Mouse (Mus musculus): ENCODE data around the gene Zmym6.
"Not testable (repeated sequence)": the region's sequence is repeated elsewhere in the genome, so short reads cannot be mapped to it uniquely, and the experiment has no call there.

The Zmym6 gene

GRCm38 (mm10) chr4:127083131-127083530 is 5.9 kb downstream of the Zmym6 start:
- Histone ChIP-seq H3K36me3 (ENCODE audit: control insufficient read depth, insufficient read depth, low read length, poor library complexity, severe bottlenecking) (0 out of 2 replicates have a peak, but pooled peaks cover 1% of the 10 kb centered on the region), H3K27me3 (ENCODE audit: control insufficient read depth, insufficient read depth, low read length, poor library complexity, severe bottlenecking) (peaks cover 2% of the 10 kb centered on the region; the same call in 1 of the 2 replicates)
- no peak for DNase-seq (ENCODE audit: low read depth, low spot score)

GRCm38 (mm10) chr4:127085761-127086160 is 8.6 kb downstream of the Zmym6 start:
- Histone ChIP-seq H3K27me3 (ENCODE audit: control insufficient read depth, insufficient read depth, low read length, poor library complexity, severe bottlenecking) (no peaks in the 10 kb centered on the region), H3K36me3 (ENCODE audit: control insufficient read depth, insufficient read depth, low read length, poor library complexity, severe bottlenecking) (peaks cover 3% of the 10 kb centered on the region; the same call in 1 of the 2 replicates)
- DNase-seq (ENCODE audit: low read depth, low spot score), result no peak

- no peaks in the 10 kb centered on the region for H3K27me3 ChIP-seq (ENCODE audit: control insufficient read depth, insufficient read depth, low read length, poor library complexity, severe bottlenecking)
- no peak for DNase-seq (ENCODE audit: low read depth, low spot score)
- peaks cover 7% of the 10 kb centered on the region for H3K36me3 ChIP-seq (ENCODE audit: control insufficient read depth, insufficient read depth, low read length, poor library complexity, severe bottlenecking)
Observed at GRCm38 (mm10) chr4:127091188-127091587, 14.0 kb downstream of the Zmym6 start.

DNA sequence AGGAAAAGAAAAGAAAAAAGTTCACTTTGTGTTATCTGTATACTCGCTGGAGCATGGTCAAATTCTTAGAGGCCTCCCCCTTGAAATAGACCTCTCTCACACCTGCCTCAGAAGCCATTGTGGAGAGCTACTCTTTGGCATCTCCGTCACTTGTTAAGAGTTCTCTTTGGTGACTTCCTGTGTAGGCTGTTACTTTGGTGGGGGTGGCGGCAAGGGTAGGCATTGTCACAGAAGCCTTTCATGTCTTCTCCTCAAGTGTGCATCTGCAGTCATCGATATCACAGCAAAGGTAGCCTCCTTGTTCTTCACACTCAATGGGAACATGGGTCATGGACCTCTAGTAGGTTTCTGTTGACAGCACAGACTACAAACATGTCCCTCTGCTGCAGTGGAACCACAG is 17.9 kb downstream of the Zmym6 start:
- no peak for DNase-seq (ENCODE audit: low read depth, low spot score)
- H3K36me3 ChIP-seq (ENCODE audit: control insufficient read depth, insufficient read depth, low read length, poor library complexity, severe bottlenecking), result peaks cover 5% of the 10 kb centered on the region
- H3K27me3 ChIP-seq (ENCODE audit: control insufficient read depth, insufficient read depth, low read length, poor library complexity, severe bottlenecking), result no peaks in the 10 kb centered on the region

DNA sequence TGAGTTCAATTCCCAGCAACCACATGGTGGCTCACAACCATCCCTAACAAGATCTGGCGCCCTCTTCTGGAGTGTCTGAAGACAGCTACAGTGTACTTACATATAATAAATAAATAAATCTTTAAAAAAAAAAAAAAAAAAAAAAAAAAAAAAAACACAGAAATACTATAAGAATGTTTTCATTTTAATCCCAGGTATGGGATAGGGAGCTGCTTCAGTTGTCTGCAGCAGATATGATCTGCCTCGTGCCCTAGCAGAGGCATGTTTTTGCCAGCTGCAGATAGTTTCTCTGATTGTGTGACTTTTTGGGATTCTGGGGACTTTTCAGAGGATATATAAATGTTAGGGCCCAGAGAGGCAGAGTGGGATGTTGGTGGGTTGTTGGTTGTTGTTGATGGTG is 22.4 kb downstream of the Zmym6 start:
- H3K27me3 ChIP-seq (ENCODE audit: control insufficient read depth, insufficient read depth, low read length, poor library complexity, severe bottlenecking); DNase-seq (ENCODE audit: low read depth, low spot score); H3K36me3 ChIP-seq (ENCODE audit: control insufficient read depth, insufficient read depth, low read length, poor library complexity, severe bottlenecking): not testable (repeated sequence)

GRCm38 (mm10) chr4:127107566-127107965 is 30.4 kb downstream of the Zmym6 start:
- Histone ChIP-seq H3K27me3 (ENCODE audit: control insufficient read depth, insufficient read depth, low read length, poor library complexity, severe bottlenecking) (no peaks in the 10 kb centered on the region), H3K36me3 (ENCODE audit: control insufficient read depth, insufficient read depth, low read length, poor library complexity, severe bottlenecking) (peaks cover 1% of the 10 kb centered on the region)
- DNase-seq (ENCODE audit: low read depth, low spot score), result no peak

DNA sequence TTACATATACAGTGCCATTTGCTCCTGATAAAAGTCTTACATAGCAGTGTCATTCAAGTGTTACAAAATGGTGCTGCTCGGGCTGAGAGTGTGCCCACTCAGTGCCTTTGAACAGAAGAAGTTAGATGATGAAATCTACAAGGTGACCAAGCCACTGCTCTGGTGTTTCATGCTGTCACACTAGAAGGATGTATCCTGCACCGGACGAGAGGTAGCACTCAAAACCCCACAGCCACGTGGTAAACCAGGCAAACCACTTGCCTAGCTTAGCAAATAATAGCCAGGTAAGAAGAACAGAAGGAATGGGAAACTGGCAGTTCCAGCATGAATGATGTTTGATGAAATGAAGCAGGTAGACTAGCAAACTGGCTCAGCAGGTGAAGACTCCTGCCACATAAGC is 33.4 kb downstream of the Zmym6 start:
- DNase-seq (ENCODE audit: low read depth, low spot score), result no peak
- H3K36me3 ChIP-seq (ENCODE audit: control insufficient read depth, insufficient read depth, low read length, poor library complexity, severe bottlenecking), result peaks cover 1% of the 10 kb centered on the region; the same call in 1 of the 2 replicates
- H3K27me3 ChIP-seq (ENCODE audit: control insufficient read depth, insufficient read depth, low read length, poor library complexity, severe bottlenecking), result no peaks in the 10 kb centered on the region

DNA sequence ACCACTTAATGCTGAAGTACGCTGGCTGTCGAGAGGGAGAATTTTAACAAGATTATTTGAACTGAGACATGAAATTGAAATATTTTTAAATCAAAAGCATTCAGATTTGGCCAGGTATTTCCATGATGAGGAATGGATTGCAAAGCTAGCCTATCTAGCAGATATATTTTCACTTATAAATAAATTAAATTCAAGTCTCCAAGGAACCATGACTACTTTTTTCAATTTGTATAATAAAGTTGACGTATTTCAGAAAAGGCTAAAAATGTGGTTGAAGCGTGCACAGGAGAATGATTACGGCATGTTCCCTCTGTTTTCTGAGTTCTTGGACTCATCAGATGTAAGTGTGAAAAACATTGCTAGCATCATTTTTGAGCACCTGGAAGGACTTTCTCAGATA is 46.2 kb downstream of the Zmym6 start, which contains the start of gene Tmem35b:
Tmem35b (plus strand) TSS at position 301 of the 400 bp plus-strand sequence.
- no peaks in the 10 kb centered on the region for H3K36me3 ChIP-seq (ENCODE audit: control insufficient read depth, insufficient read depth, low read length, poor library complexity, severe bottlenecking)
- no peaks in the 10 kb centered on the region for H3K27me3 ChIP-seq (ENCODE audit: control insufficient read depth, insufficient read depth, low read length, poor library complexity, severe bottlenecking)
- DNase-seq (ENCODE audit: low read depth, low spot score), result no peak

DNA sequence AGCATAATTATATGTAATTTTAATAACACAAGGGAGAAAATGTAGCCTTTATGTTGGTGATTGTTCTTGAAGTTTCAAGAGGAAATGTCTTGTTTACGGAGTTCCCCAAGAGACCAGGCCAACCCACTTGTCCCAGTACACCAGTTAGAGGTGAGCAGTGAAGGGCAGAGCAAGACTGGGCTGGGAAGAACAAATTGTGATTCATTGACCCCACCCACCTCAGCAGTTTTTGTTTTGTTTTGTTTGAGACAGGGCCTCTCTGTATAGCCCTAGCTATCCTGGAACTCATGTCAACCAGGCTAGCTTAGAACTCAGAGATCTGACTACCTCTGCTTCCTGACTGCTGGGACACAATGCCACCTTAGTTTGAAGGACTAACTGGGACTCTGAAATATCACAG is 47.1 kb downstream of the Zmym6 start:
- no peak for DNase-seq (ENCODE audit: low read depth, low spot score)
- Histone ChIP-seq H3K36me3 (ENCODE audit: control insufficient read depth, insufficient read depth, low read length, poor library complexity, severe bottlenecking) (no peaks in the 10 kb centered on the region), H3K27me3 (ENCODE audit: control insufficient read depth, insufficient read depth, low read length, poor library complexity, severe bottlenecking) (no peaks in the 10 kb centered on the region)

DNA sequence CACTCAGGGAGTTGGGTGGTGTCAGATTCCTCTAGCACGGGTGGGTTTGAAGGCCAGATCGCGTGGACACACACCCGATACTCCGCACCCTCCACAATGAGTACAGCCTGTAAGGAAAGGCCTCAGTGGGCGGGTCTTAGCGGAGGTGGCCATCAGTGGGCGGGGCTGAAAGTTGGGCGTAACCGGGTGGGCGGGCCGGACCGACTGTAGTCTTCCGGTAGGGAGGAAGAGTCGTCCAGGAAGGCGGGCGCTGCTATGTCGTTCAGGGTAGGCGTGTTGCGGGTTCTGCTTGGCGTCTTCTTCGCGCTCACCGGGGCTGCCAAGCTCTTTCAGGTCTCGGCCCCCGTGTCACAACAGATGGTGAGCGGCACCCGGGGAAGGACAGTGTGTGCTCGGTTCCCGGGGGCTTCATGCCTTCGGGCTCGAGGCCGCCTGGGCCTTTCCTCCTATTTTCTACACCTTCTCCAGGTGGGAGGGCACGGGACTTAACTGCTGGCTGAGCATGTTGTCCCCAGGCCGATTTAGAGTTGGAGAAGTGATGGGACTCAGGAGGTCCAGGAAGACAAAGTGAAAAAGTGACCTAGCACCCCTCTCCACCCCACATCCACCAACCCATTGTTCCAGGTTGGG is 48.8 kb downstream of the Zmym6 start:
- DNase-seq (ENCODE audit: low read depth, low spot score), result peak; percentile 91

GRCm38 (mm10) chr4:127134687-127135086 is 57.5 kb downstream of the Zmym6 start:
- Histone ChIP-seq H3K27me3 (ENCODE audit: control insufficient read depth, insufficient read depth, low read length, poor library complexity, severe bottlenecking) (peaks cover 2% of the 10 kb centered on the region; the same call in 1 of the 2 replicates), H3K36me3 (ENCODE audit: control insufficient read depth, insufficient read depth, low read length, poor library complexity, severe bottlenecking) (no peaks in the 10 kb centered on the region)
- no peak for DNase-seq (ENCODE audit: low read depth, low spot score)

More for the DNA sequence above, 48.8 kb downstream of the Zmym6 start:
- H3K36me3 ChIP-seq (ENCODE audit: control insufficient read depth, insufficient read depth, low read length, poor library complexity, severe bottlenecking), result no peaks in the 10 kb centered on the region
- no peaks in the 10 kb centered on the region for H3K27me3 ChIP-seq (ENCODE audit: control insufficient read depth, insufficient read depth, low read length, poor library complexity, severe bottlenecking)

DNA sequence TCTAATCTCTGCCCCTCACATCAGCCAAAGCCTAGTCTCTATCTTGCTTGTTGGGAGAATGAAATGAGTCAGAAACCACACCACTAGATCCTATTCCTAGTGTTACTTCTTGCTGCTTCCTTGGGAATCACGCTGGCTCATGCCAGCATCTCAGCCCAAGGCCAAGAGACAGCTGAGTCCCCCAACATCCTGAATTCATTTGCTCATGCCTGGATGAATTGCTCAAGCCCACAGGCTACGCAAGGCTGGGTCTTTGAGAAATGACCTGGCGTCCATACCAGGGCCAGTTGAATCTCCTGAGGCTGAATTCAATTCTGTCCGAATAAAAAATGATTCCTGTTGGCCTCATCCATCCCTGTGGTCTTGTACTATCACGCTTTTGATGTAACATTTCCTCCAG is 60.4 kb downstream of the Zmym6 start:
- no peaks in the 10 kb centered on the region for H3K36me3 ChIP-seq (ENCODE audit: control insufficient read depth, insufficient read depth, low read length, poor library complexity, severe bottlenecking)
- peaks cover 2% of the 10 kb centered on the region; the same call in 1 of the 2 replicates for H3K27me3 ChIP-seq (ENCODE audit: control insufficient read depth, insufficient read depth, low read length, poor library complexity, severe bottlenecking)
- DNase-seq (ENCODE audit: low read depth, low spot score), result no peak

- H3K36me3 ChIP-seq (ENCODE audit: control insufficient read depth, insufficient read depth, low read length, poor library complexity, severe bottlenecking), result no peaks in the 10 kb centered on the region
- DNase-seq (ENCODE audit: low read depth, low spot score), result no peak
- H3K27me3 ChIP-seq (ENCODE audit: control insufficient read depth, insufficient read depth, low read length, poor library complexity, severe bottlenecking), result peaks cover 2% of the 10 kb centered on the region; the same call in 1 of the 2 replicates
Observed at GRCm38 (mm10) chr4:127138486-127138885, 61.3 kb downstream of the Zmym6 start.

DNA sequence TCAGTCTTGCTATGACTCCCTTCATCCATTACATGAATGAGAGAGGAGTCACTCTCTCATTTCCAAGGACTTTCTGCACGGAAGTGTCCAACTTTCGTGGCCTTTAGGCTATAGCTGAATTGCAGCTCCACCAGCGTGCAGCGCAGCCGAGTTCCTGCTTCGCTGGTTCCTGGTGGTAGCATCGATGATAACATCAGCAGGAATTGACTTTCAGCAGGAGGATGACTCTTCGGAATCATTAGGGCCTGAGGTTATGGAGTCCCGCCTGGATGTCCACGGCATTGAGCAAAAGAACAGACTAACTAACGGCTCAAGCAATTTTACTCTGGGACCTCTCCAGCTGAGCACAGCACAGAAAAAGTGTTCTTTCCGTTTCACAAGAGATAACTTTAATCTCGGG is 72.8 kb downstream of the Zmym6 start:
- Histone ChIP-seq H3K27me3 (ENCODE audit: control insufficient read depth, insufficient read depth, low read length, poor library complexity, severe bottlenecking) (peaks cover 2% of the 10 kb centered on the region; the same call in 1 of the 2 replicates), H3K36me3 (ENCODE audit: control insufficient read depth, insufficient read depth, low read length, poor library complexity, severe bottlenecking) (no peaks in the 10 kb centered on the region)
- no peak for DNase-seq (ENCODE audit: low read depth, low spot score)

DNA sequence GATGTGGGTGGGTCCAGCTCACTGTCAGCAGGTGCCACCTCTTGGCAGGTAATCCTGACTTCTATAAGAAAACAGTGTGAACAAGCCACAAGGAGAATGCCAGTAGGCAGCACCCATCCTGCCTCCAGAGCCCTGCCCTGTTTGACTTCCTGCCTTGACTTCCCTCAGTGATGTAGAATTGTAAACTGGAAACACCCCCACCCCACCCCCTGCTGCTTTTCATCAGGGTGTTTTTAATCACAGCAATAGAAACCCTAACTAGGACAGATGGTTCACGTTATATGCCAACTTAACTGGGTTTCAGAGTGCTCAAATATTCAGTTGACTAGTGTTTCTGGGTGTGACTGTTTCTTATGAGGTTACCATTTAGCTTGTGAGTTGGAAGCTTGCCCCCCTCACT is 76.2 kb downstream of the Zmym6 start:
- no peak for DNase-seq (ENCODE audit: low read depth, low spot score)
- Histone ChIP-seq H3K27me3 (ENCODE audit: control insufficient read depth, insufficient read depth, low read length, poor library complexity, severe bottlenecking) (peaks cover 2% of the 10 kb centered on the region; the same call in 1 of the 2 replicates), H3K36me3 (ENCODE audit: control insufficient read depth, insufficient read depth, low read length, poor library complexity, severe bottlenecking) (no peaks in the 10 kb centered on the region)

DNA sequence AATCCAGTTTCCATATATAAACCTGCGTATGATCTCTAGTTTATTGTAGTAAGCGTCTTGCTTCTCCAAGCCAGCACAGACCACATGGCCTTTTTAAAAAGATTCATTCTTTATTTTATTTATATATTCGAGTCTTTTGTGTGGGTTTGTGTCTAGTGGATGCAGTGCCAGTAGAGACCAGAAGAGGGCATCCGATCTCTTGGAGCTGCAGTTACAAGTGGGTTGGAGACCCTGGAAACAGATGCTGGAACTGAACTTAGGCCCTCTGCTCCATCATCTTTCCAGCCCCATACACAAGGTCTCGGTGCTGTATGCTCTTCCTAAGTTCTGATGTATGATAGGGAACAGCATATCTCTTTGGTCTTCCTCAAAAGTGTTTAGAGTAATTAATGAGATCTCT is 78.6 kb downstream of the Zmym6 start:
- no peaks in the 10 kb centered on the region for H3K27me3 ChIP-seq (ENCODE audit: control insufficient read depth, insufficient read depth, low read length, poor library complexity, severe bottlenecking)
- DNase-seq (ENCODE audit: low read depth, low spot score), result peak; percentile 23
- H3K36me3 ChIP-seq (ENCODE audit: control insufficient read depth, insufficient read depth, low read length, poor library complexity, severe bottlenecking), result no peaks in the 10 kb centered on the region
